Mouse (Mus musculus): ENCODE measurements around the gene Cdh23. TPM values are rescaled to one million over a fixed set of nuclear protein-coding genes. Genes with fewer than 3 reads are reported as not detected.
A peak's percentile ranks its signal among the peaks of the same experiment; 100 is the strongest.

Gene Cdh23
- polyA plus RNA-seq, 1 experiment from 2014 or later = 0.35 TPM

GRCm38 (mm10) chr10:60286546-60286945, 409.7 kb downstream of the Cdh23 start:
- ATAC-seq (no peak), DNase-seq (ENCODE audit: low spot score) (no peak)
- H3K9me3 ChIP-seq (ENCODE audit: low read length) = no peaks in the 10 kb centered on the region
- no peaks in the 10 kb centered on the region for H3K36me3 ChIP-seq (ENCODE audit: insufficient read depth, low read length)
- H3K4me1 ChIP-seq (ENCODE audit: insufficient read depth, low read depth, low read length) = peaks cover 12% of the 10 kb centered on the region; the same call in 1 of the 2 replicates
- H3K9ac ChIP-seq (replicated peaks; ENCODE audit: low read depth) = no peak overlapping the region
- no peak overlapping the region for H3K27ac ChIP-seq (ENCODE audit: low read length)
- 79% methylated on average over 7 of the region's 7 CpGs for WGBS
- TF ChIP-seq CTCF (IDR thresholded peaks at IDR 0.05) (no peak), EP300 (IDR thresholded peaks at IDR 0.05) (no peak)
- no peak overlapping the region for H3K4me3 ChIP-seq (ENCODE audit: low read depth, low read length)
- H3K4me2 ChIP-seq (replicated peaks; ENCODE audit: low read depth, low read length) = no peak overlapping the region
- no peaks in the 10 kb centered on the region for H3K27me3 ChIP-seq (replicated peaks; ENCODE audit: insufficient read depth, low read length)

GRCm38 (mm10) chr10:60285676-60286372, 410.5 kb downstream of the Cdh23 start:
- Histone ChIP-seq H3K9me3 (ENCODE audit: low read length) (no peaks in the 10 kb centered on the region), H3K27me3 (replicated peaks; ENCODE audit: insufficient read depth, low read length) (no peaks in the 10 kb centered on the region), H3K9ac (replicated peaks; ENCODE audit: low read depth) (no peak overlapping the region), H3K4me2 (replicated peaks; ENCODE audit: low read depth, low read length) (0 out of 2 replicates have a peak overlapping the region, but pooled peaks have one; percentile 33), H3K4me3 (ENCODE audit: low read depth, low read length) (no peak overlapping the region), H3K27ac (ENCODE audit: low read length) (no peak overlapping the region), H3K36me3 (ENCODE audit: insufficient read depth, low read length) (no peaks in the 10 kb centered on the region), H3K4me1 (ENCODE audit: insufficient read depth, low read depth, low read length) (peaks cover 12% of the 10 kb centered on the region; the same call in 1 of the 2 replicates)
- WGBS = 61% methylated on average over 14 of the region's 14 CpGs
- peak; percentile 51 for DNase-seq (ENCODE audit: low spot score)
- no peak for ATAC-seq
- TF ChIP-seq EP300 (IDR thresholded peaks at IDR 0.05) (no peak), CTCF (IDR thresholded peaks at IDR 0.05) (no peak)

- Histone ChIP-seq H3K4me3 (ENCODE audit: low read depth, low read length) (no peak overlapping the region), H3K9me3 (ENCODE audit: low read length) (no peaks in the 10 kb centered on the region), H3K27ac (ENCODE audit: low read length) (no peak overlapping the region), H3K36me3 (ENCODE audit: insufficient read depth, low read length) (no peaks in the 10 kb centered on the region), H3K4me1 (ENCODE audit: insufficient read depth, low read depth, low read length) (peaks cover 12% of the 10 kb centered on the region; the same call in 1 of the 2 replicates), H3K9ac (replicated peaks; ENCODE audit: low read depth) (no peak overlapping the region), H3K4me2 (replicated peaks; ENCODE audit: low read depth, low read length) (peak overlapping the region; percentile 33; the same call in 1 of the 2 replicates), H3K27me3 (replicated peaks; ENCODE audit: insufficient read depth, low read length) (no peaks in the 10 kb centered on the region)
- DNase-seq (ENCODE audit: low spot score) (no peak), ATAC-seq (no peak)
- TF ChIP-seq EP300 (IDR thresholded peaks at IDR 0.05) = no peak
- TF ChIP-seq CTCF (IDR thresholded peaks at IDR 0.05) = no peak
- 51% methylated on average over 8 of the region's 8 CpGs for WGBS
These were observed 411.1 kb downstream of the Cdh23 start for GRCm38 (mm10) chr10:60285183-60285582.

GRCm38 (mm10) chr10:60284676-60285111, 411.6 kb downstream of the Cdh23 start:
- WGBS = 44% methylated on average over 8 of the region's 8 CpGs
- Histone ChIP-seq H3K4me2 (replicated peaks; ENCODE audit: low read depth, low read length) (0 out of 2 replicates have a peak overlapping the region, but pooled peaks have one; percentile 33), H3K36me3 (ENCODE audit: insufficient read depth, low read length) (no peaks in the 10 kb centered on the region), H3K9ac (replicated peaks; ENCODE audit: low read depth) (no peak overlapping the region), H3K9me3 (ENCODE audit: low read length) (no peaks in the 10 kb centered on the region), H3K4me3 (ENCODE audit: low read depth, low read length) (no peak overlapping the region), H3K27ac (ENCODE audit: low read length) (no peak overlapping the region), H3K27me3 (replicated peaks; ENCODE audit: insufficient read depth, low read length) (no peaks in the 10 kb centered on the region), H3K4me1 (ENCODE audit: insufficient read depth, low read depth, low read length) (peaks cover 7% of the 10 kb centered on the region; the same call in 1 of the 2 replicates)
- peak; percentile 30; the same call in 1 of the 2 replicates for ATAC-seq
- TF ChIP-seq EP300 (IDR thresholded peaks at IDR 0.05) (no peak), CTCF (IDR thresholded peaks at IDR 0.05) (no peak)
- no peak for DNase-seq (ENCODE audit: low spot score)

- no peak overlapping the region for H3K27ac ChIP-seq (ENCODE audit: low read length)
These were observed 412.0 kb downstream of the Cdh23 start for GRCm38 (mm10) chr10:60284248-60284647.

GRCm38 (mm10) chr10:60282116-60283014, 413.9 kb downstream of the Cdh23 start:
- DNase-seq (ENCODE audit: low spot score) (peak; percentile 51), ATAC-seq (no peak)
- WGBS = 79% methylated on average over 10 of the region's 10 CpGs
- Histone ChIP-seq H3K27ac (ENCODE audit: low read length) (peak overlapping the region; percentile 28; the same call in 1 of the 2 replicates), H3K9me3 (ENCODE audit: low read length) (no peaks in the 10 kb centered on the region), H3K9ac (replicated peaks; ENCODE audit: low read depth) (no peak overlapping the region), H3K27me3 (replicated peaks; ENCODE audit: insufficient read depth, low read length) (no peaks in the 10 kb centered on the region), H3K36me3 (ENCODE audit: insufficient read depth, low read length) (no peaks in the 10 kb centered on the region), H3K4me2 (replicated peaks; ENCODE audit: low read depth, low read length) (no peak overlapping the region), H3K4me1 (ENCODE audit: insufficient read depth, low read depth, low read length) (peaks cover 14% of the 10 kb centered on the region; the same call in 1 of the 2 replicates), H3K4me3 (ENCODE audit: low read depth, low read length) (no peak overlapping the region)
- TF ChIP-seq EP300 (IDR thresholded peaks at IDR 0.05) (no peak), CTCF (IDR thresholded peaks at IDR 0.05) (no peak)

More at GRCm38 (mm10) chr10:60284248-60284647, 412.0 kb downstream of the Cdh23 start:
- Histone ChIP-seq H3K4me3 (ENCODE audit: low read depth, low read length) (no peak overlapping the region), H3K27me3 (replicated peaks; ENCODE audit: insufficient read depth, low read length) (no peaks in the 10 kb centered on the region), H3K4me1 (ENCODE audit: insufficient read depth, low read depth, low read length) (peaks cover 7% of the 10 kb centered on the region; the same call in 1 of the 2 replicates), H3K9me3 (ENCODE audit: low read length) (no peaks in the 10 kb centered on the region), H3K36me3 (ENCODE audit: insufficient read depth, low read length) (no peaks in the 10 kb centered on the region), H3K9ac (replicated peaks; ENCODE audit: low read depth) (no peak overlapping the region), H3K4me2 (replicated peaks; ENCODE audit: low read depth, low read length) (no peak overlapping the region)
- DNase-seq (ENCODE audit: low spot score) (no peak), ATAC-seq (no peak)
- WGBS = 85% methylated on average over 6 of the region's 6 CpGs
- TF ChIP-seq CTCF (IDR thresholded peaks at IDR 0.05) (no peak), EP300 (IDR thresholded peaks at IDR 0.05) (no peak)

All from lung, postnatal 0 days (tissue).